Mouse (Mus musculus) heart, adult 2 months (tissue): ENCODE data around the gene Olfr718-ps1.

Experiments used
- CTCF ChIP-seq: fragments of 200-600 bp; IDR thresholded peaks from 2 replicates; pipeline ENCODE4 v1.8.1; 2022; ENCODE audit warnings: antibody characterized with exemption, mild to moderate bottlenecking, moderate library complexity
- EP300 ChIP-seq: fragments of 200-500 bp; IDR thresholded peaks from 2 replicates; pipeline ENCODE4 v1.6.1; 2011; ENCODE audit warnings: low read depth, low read length, control low read depth; ENCODE audit not compliant: insufficient read depth
- POLR2A ChIP-seq: fragments of 200-500 bp; IDR thresholded peaks from 2 replicates; pipeline ENCODE4 v1.6.1; 2011; ENCODE audit warnings: mild to moderate bottlenecking, low read depth, low read length, control low read depth; ENCODE audit not compliant: insufficient read depth

- no peak for TF ChIP-seq EP300
- no peak for TF ChIP-seq POLR2A
- no peak for TF ChIP-seq CTCF
Measured at GRCm38 (mm10) chr5:143095256-143095655, 52.1 kb downstream of the Olfr718-ps1 start.
